Mouse (Mus musculus): ENCODE data around the gene Ofcc1.

Gene Ofcc1

DNA sequence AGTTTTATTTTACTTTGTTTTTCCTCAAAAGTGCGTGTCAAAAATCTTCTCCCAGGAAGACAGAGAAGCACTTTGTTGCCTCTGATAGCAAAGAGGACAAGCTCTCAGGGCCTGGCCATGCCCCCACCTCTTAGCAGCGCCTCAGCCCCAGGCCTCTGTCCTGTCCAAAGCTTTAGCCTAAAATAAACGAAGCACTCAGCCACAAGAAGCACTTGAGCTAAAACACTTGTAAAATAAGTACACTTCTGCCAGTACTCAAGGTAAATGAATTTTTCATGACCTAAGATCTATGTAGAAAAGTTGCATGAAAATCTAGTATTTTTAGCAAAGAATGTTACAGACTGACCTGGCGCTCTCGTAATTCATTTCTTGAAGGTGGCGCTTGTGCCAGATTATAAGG, 117.4 kb downstream of the Ofcc1 start:
- DNase-seq (ENCODE audit: low spot score): no peak

GRCm38 (mm10) chr13:40236356-40236755, 124.9 kb downstream of the Ofcc1 start:
- no peak for DNase-seq (ENCODE audit: low spot score)

DNA sequence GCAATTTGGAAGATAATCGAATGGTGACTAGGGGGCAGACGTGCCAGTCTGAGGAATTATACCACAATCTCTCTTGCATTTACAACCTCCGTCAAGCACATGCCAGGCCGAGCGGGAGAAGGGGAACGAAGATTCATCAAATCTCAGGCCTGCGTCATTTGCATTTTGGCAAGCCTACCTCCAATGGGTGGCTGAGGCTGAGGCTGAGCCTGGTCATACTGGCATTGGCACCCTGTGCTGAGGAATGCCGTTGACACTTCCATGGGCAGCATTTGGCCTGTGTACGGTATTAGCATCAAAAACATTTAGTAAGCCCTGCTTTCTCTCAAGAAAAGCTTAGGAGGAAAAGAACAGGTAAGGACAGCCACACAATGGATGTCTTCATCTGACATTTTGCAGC, 152.9 kb downstream of the Ofcc1 start:
- DNase-seq (ENCODE audit: low spot score): no peak

GRCm38 (mm10) chr13:40181786-40182185, 179.5 kb downstream of the Ofcc1 start:
- no peak for DNase-seq (ENCODE audit: low spot score)

GRCm38 (mm10) chr13:40171775-40172174, 189.5 kb downstream of the Ofcc1 start:
- DNase-seq (ENCODE audit: low spot score): no peak

- DNase-seq (ENCODE audit: low spot score): no peak
Observed at GRCm38 (mm10) chr13:40167871-40168270, 193.4 kb downstream of the Ofcc1 start.

DNA sequence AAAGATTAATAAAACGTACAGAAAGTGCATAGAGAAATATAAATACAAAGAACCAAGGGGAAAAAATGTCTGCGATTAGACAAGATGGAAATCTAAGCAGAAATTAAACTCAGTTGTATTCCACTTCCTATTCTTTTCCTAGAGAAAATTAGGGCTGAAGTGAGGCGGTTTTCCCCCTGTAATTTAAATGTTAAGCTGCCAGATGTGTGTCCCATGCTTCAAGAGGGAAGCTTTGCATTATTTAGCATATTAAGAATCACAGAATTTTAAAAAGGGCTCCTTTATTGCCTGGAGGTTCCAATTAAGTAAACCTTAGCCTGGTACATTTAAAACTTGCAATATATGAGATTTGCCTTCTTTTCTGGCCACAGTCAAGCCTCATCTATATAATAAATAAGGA, 205.8 kb downstream of the Ofcc1 start:
- no peak for DNase-seq (ENCODE audit: low spot score)

GRCm38 (mm10) chr13:40139906-40140305, 221.3 kb downstream of the Ofcc1 start:
- no peak for DNase-seq (ENCODE audit: low spot score)

GRCm38 (mm10) chr13:40136096-40136495, 225.2 kb downstream of the Ofcc1 start:
- DNase-seq (ENCODE audit: low spot score): no peak

- no peak for DNase-seq (ENCODE audit: low spot score)
Observed at GRCm38 (mm10) chr13:40135670-40136069, 225.6 kb downstream of the Ofcc1 start.

GRCm38 (mm10) chr13:40123868-40124267, 237.4 kb downstream of the Ofcc1 start:
- DNase-seq (ENCODE audit: low spot score): no peak

- no peak for DNase-seq (ENCODE audit: low spot score)
Observed at GRCm38 (mm10) chr13:40112336-40112735, 248.9 kb downstream of the Ofcc1 start.

GRCm38 (mm10) chr13:40076236-40076635, 285.0 kb downstream of the Ofcc1 start:
- no peak for DNase-seq (ENCODE audit: low spot score)

- DNase-seq (ENCODE audit: low spot score): no peak
Observed at GRCm38 (mm10) chr13:40074850-40075416, 286.3 kb downstream of the Ofcc1 start.

DNA sequence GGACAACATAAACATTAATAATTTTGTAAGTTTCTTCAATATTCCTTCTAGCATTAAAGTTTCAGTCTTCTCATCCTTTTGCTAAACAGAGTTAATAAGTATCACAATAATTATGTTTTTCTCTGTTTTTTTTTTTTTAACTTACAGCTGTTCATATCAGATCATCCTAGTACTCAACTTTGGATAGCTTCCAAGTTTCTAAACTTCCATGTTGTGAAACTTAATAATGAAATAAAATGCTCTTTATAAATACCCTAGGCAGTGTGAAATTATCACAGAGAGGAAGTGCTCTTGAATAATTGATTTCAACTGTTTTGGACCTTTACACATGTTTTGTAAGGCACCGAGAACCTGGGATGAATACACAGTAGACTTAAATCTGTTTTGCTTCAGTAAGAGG, 291.2 kb downstream of the Ofcc1 start:
- DNase-seq (ENCODE audit: low spot score): no peak

DNA sequence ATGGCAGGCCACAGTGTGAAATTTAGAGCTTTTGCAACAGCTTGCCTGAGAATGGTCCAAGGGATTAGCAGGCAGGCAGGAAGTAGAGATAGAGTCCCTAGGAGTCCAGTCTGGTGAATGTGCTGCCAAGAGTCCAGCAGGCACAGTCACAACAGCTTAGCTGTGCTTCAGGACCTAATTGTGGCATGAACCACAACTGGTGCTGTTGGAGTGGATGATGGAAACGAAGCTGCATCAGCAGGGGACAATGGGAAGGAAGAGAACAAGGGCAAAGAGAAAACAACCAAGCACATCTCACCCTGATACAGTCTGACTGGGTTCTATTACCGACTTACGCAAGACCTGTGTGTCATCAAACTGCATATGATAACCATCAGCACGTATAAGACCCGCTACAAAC, 300.0 kb downstream of the Ofcc1 start:
- no peak for DNase-seq (ENCODE audit: low spot score)

GRCm38 (mm10) chr13:40037881-40038280, 323.4 kb downstream of the Ofcc1 start:
- DNase-seq (ENCODE audit: low spot score): no peak

- no peak for DNase-seq (ENCODE audit: low spot score)
Observed at GRCm38 (mm10) chr13:40036981-40037765, 324.1 kb downstream of the Ofcc1 start.

DNA sequence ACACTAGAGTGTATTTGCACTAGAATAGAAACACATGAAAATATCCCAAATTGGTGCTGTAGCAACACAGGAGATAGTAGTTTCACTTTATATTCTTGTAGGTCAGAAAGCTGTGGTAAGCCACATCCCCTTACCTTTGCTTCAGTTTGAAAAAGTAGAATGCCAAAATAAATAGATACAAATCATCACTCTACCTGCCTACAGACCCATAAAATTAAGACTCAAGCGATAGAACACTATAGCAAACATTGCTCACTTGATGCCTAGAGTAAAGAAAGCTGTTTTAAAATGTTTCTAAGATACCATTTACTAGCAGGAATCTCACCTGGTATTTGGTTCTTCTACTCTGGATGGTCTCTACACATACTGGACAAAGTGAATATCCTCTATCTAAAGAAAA, 331.8 kb downstream of the Ofcc1 start:
- DNase-seq (ENCODE audit: low spot score): no peak

DNA sequence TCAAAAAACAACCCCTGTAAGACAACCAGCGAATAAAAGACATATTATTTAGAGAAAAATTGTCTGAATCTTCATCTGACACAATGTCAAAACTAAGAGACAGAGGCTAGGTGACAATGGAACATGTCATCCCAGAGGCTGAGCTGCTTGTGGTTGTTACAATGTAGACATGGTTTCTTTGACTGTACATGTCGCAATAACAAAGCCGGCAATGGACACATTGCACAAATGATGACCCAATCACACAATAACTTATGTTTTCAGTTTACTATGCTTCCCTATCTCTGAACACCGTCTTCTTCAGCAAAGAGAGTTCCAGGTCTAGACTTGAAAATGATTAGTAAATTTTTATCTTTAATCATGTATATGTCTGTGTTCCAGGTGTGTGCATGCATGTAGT, 332.4 kb downstream of the Ofcc1 start:
- DNase-seq (ENCODE audit: low spot score): no peak

DNA sequence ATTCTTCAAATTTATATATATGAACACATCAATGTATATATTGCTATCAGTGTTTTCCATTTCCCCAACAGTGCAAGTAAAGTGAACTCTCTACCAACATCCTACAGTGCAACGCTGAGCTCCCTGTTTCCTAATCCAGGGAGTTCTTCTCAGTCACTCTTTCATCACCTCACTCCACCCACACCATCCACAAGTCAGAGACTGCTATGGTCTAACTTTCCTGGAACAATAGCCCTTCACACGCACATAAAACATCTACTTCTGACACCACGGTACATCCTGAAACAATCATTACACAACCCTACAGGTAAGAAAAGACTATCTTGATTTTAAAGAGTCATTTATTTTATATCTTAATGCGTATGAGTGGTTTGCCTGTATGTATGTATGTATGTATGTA, 335.4 kb downstream of the Ofcc1 start:
- no peak for DNase-seq (ENCODE audit: low spot score)

GRCm38 (mm10) chr13:40023201-40023777, 338.0 kb downstream of the Ofcc1 start:
- DNase-seq (ENCODE audit: low spot score): no peak

DNA sequence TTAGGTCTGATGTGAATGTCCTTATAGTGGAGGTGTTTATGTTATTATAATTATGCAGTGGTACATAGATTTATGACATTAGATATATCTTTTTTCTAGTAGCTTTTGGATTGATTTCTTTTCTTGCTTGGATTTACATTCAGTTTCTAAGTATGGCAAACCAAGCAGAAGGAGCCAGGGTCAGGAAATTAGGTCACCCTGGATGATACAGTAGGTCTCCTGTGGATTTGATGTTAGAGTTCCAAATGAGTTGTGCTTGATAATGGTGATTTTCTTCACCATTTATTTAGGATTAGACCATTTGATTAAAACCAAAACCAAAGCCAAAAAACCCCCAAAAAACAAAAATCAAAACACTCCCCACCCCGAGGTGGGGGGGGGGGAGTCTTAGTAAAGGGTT, 338.6 kb downstream of the Ofcc1 start:
- no peak for DNase-seq (ENCODE audit: low spot score)

DNA sequence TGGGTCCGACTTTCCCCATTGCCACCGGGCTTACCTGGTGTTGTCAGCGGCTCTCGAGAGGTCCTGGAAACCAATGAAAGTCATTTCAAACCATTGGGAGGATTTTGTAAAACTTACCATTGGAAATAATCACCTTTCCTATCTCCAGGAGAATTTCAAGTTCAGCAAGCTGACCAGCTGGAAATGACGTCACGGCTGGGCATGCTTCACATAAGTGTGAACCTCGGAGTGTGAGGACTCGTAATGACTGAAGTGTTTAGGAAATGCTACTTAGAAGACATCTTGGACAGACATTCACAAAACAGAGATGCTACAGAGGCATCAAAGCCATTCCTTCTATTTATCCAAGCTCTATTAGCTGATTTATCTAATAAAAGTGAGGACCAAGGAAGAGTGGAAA, 361.0 kb downstream of the Ofcc1 start:
- DNase-seq (ENCODE audit: low spot score): no peak
